Mouse (Mus musculus) forebrain, embryonic 16.5 days (tissue): Measurements from ENCODE around the gene Trim40. TPM values are rescaled to one million over a fixed set of nuclear protein-coding genes. Genes with fewer than 3 reads are reported as not detected.

Experiments
- ATAC-seq: fragments of 200-750 bp; cut with Nextera tagmentation; 2 replicates; pipeline ENCODE4 v1.8.0; 2017; ENCODE audit warnings: mild to moderate bottlenecking, moderate library complexity
- H3K27ac ChIP-seq: fragments of 300-500 bp; sonication (generic); 2 replicates; pipeline ENCODE4 v1.5.1; 2014; ENCODE audit warnings: low read length, control low read depth
- H3K27me3 ChIP-seq: fragments of 300-500 bp; sonication (generic); replicated peaks from 2 replicates; pipeline ENCODE4 v1.6.1; 2014; ENCODE audit warnings: low read length; ENCODE audit not compliant: control insufficient read depth, insufficient read depth
- H3K36me3 ChIP-seq: fragments of 300-500 bp; sonication (generic); 2 replicates; pipeline ENCODE4 v1.6.1; 2014; ENCODE audit not compliant: control insufficient read depth, insufficient read depth
- H3K4me1 ChIP-seq: fragments of 300-500 bp; sonication (generic); replicated peaks from 2 replicates; pipeline ENCODE4 v1.6.1; 2014; ENCODE audit warnings: low read length; ENCODE audit not compliant: control insufficient read depth, insufficient read depth
- H3K4me2 ChIP-seq: fragments of 300-500 bp; sonication (generic); 2 replicates; pipeline ENCODE4 v1.6.1; 2014; ENCODE audit warnings: mild to moderate bottlenecking, low read length, control low read depth
- H3K4me3 ChIP-seq: fragments of 300-500 bp; sonication (generic); replicated peaks from 2 replicates; pipeline ENCODE4 v1.5.1; 2014; ENCODE audit warnings: mild to moderate bottlenecking, low read length, control low read depth
- H3K9ac ChIP-seq: fragments of 300-500 bp; sonication (generic); replicated peaks from 2 replicates; pipeline ENCODE4 v1.6.1; 2014; ENCODE audit warnings: low read depth, low read length, control low read depth
- H3K9me3 ChIP-seq: fragments of 300-500 bp; sonication (generic); 2 replicates; pipeline ENCODE4 v1.6.1; 2016; ENCODE audit warnings: low read length; ENCODE audit not compliant: control insufficient read depth
- WGBS: fragments of 180-500 bp; shearing (Covaris S2); extraction: QIAGEN DNeasy Blood & Tissue Kit; methylation state at CpG from one replicate; pipeline ENCODE4 v1.1.7; 2014; 5-methylcytosine and 5-hydroxymethylcytosine counted together
- polyA plus RNA-seq: library from polyadenylated mRNA; unstranded; fragments of >200 nt; fragmentation: Nextera tagmentation; extraction: Ambion mirVana; gene quantifications from 2 replicates; pipeline ENCODE4 v1.2.1, GENCODE M21; 2015

Trim40 gene
- polyA plus RNA-seq, 1 experiment from 2014 or later = not detected

GRCm38 (mm10) chr17:36920239-36920638 lies 30.3 kb upstream of the Trim40 start:
- ATAC-seq = no peak
- Histone ChIP-seq H3K27ac (no peak overlapping the region), H3K9ac (no peak overlapping the region), H3K36me3 (no peaks in the 10 kb centered on the region), H3K4me3 (no peak overlapping the region), H3K4me2 (no peak overlapping the region), H3K27me3 (no peaks in the 10 kb centered on the region), H3K9me3 (no peaks in the 10 kb centered on the region), H3K4me1 (no peaks in the 10 kb centered on the region)
- 48% methylated on average over 15 of the region's 15 CpGs for WGBS

GRCm38 (mm10) chr17:36915076-36915475 lies 25.2 kb upstream of the Trim40 start:
- Histone ChIP-seq H3K9me3 (no peaks in the 10 kb centered on the region), H3K4me3 (no peak overlapping the region), H3K36me3 (no peaks in the 10 kb centered on the region), H3K4me2 (no peak overlapping the region), H3K9ac (no peak overlapping the region), H3K27ac (no peak overlapping the region), H3K4me1 (no peaks in the 10 kb centered on the region), H3K27me3 (no peaks in the 10 kb centered on the region)
- ATAC-seq = 0 out of 2 replicates have a peak, but pooled peaks have one; percentile 31
- 15% methylated on average over 9 of the region's 9 CpGs for WGBS

- Histone ChIP-seq H3K9ac (no peak overlapping the region), H3K4me2 (no peak overlapping the region)
Observed at GRCm38 (mm10) chr17:36914108-36914507, 24.2 kb upstream of the Trim40 start.

GRCm38 (mm10) chr17:36912031-36912430 lies 22.1 kb upstream of the Trim40 start:
- H3K4me1 ChIP-seq = no peaks in the 10 kb centered on the region
- no peak for ATAC-seq
- H3K27me3 ChIP-seq = no peaks in the 10 kb centered on the region
- H3K9ac ChIP-seq = no peak overlapping the region
- no peaks in the 10 kb centered on the region for H3K36me3 ChIP-seq
- WGBS = 85% methylated on average over 2 of the region's 2 CpGs
- H3K27ac ChIP-seq = no peak overlapping the region
- no peak overlapping the region for H3K4me2 ChIP-seq
- H3K4me3 ChIP-seq = no peak overlapping the region
- no peaks in the 10 kb centered on the region for H3K9me3 ChIP-seq

More at GRCm38 (mm10) chr17:36914108-36914507, 24.2 kb upstream of the Trim40 start:
- Histone ChIP-seq H3K4me3 (no peak overlapping the region), H3K9me3 (no peaks in the 10 kb centered on the region), H3K36me3 (no peaks in the 10 kb centered on the region), H3K27ac (no peak overlapping the region), H3K27me3 (no peaks in the 10 kb centered on the region), H3K4me1 (no peaks in the 10 kb centered on the region)
- 11% methylated on average over 2 of the region's 2 CpGs for WGBS
- ATAC-seq = no peak

- no peak for ATAC-seq
- Histone ChIP-seq H3K4me1 (no peaks in the 10 kb centered on the region), H3K4me2 (no peak overlapping the region), H3K9me3 (no peaks in the 10 kb centered on the region), H3K36me3 (no peaks in the 10 kb centered on the region), H3K27me3 (no peaks in the 10 kb centered on the region), H3K9ac (no peak overlapping the region), H3K27ac (no peak overlapping the region), H3K4me3 (no peak overlapping the region)
- 66% methylated on average over 4 of the region's 4 CpGs for WGBS
Observed at GRCm38 (mm10) chr17:36909802-36910201, 19.9 kb upstream of the Trim40 start.

- Histone ChIP-seq H3K36me3 (no peaks in the 10 kb centered on the region), H3K4me2 (no peak overlapping the region), H3K4me3 (no peak overlapping the region), H3K9ac (no peak overlapping the region), H3K27ac (no peak overlapping the region), H3K27me3 (no peaks in the 10 kb centered on the region), H3K4me1 (no peaks in the 10 kb centered on the region), H3K9me3 (no peaks in the 10 kb centered on the region)
- no peak for ATAC-seq
- 40% methylated on average over 1 of the region's 1 CpGs for WGBS
Observed at GRCm38 (mm10) chr17:36908235-36908634, 18.3 kb upstream of the Trim40 start.

- H3K9ac ChIP-seq = no peak overlapping the region
- no peaks in the 10 kb centered on the region for H3K4me1 ChIP-seq
- H3K27ac ChIP-seq = no peak overlapping the region
- no peak overlapping the region for H3K4me3 ChIP-seq
- H3K4me2 ChIP-seq = no peak overlapping the region
- no peaks in the 10 kb centered on the region for H3K36me3 ChIP-seq
- WGBS = 59% methylated on average over 3 of the region's 3 CpGs
- H3K9me3 ChIP-seq = no peaks in the 10 kb centered on the region
- no peak for ATAC-seq
- H3K27me3 ChIP-seq = no peaks in the 10 kb centered on the region
Observed at GRCm38 (mm10) chr17:36903651-36904050, 13.7 kb upstream of the Trim40 start.

- Histone ChIP-seq H3K4me2 (no peak overlapping the region), H3K4me1 (no peaks in the 10 kb centered on the region), H3K4me3 (no peak overlapping the region), H3K27ac (no peak overlapping the region), H3K9ac (no peak overlapping the region), H3K36me3 (no peaks in the 10 kb centered on the region), H3K27me3 (no peaks in the 10 kb centered on the region), H3K9me3 (no peaks in the 10 kb centered on the region)
- WGBS = 59% methylated on average over 1 of the region's 1 CpGs
- ATAC-seq = no peak
Observed at GRCm38 (mm10) chr17:36900691-36901090, 10.8 kb upstream of the Trim40 start.

GRCm38 (mm10) chr17:36900001-36900400 lies 10.1 kb upstream of the Trim40 start:
- Histone ChIP-seq H3K4me1 (no peaks in the 10 kb centered on the region), H3K9me3 (no peaks in the 10 kb centered on the region), H3K27ac (no peak overlapping the region), H3K27me3 (no peaks in the 10 kb centered on the region), H3K9ac (no peak overlapping the region), H3K36me3 (no peaks in the 10 kb centered on the region), H3K4me3 (no peak overlapping the region), H3K4me2 (no peak overlapping the region)
- WGBS = 80% methylated on average over 5 of the region's 5 CpGs
- ATAC-seq = no peak

GRCm38 (mm10) chr17:36899376-36899775 lies 9.5 kb upstream of the Trim40 start:
- Histone ChIP-seq H3K4me3 (no peak overlapping the region), H3K4me1 (no peaks in the 10 kb centered on the region), H3K27ac (no peak overlapping the region), H3K9me3 (no peaks in the 10 kb centered on the region), H3K27me3 (no peaks in the 10 kb centered on the region), H3K9ac (no peak overlapping the region), H3K36me3 (no peaks in the 10 kb centered on the region), H3K4me2 (no peak overlapping the region)
- WGBS = 75% methylated on average over 4 of the region's 4 CpGs
- no peak for ATAC-seq
